Mouse (Mus musculus): Measurements from ENCODE around the gene Rnf224. TPM values are rescaled to one million over a fixed set of nuclear protein-coding genes. Genes with fewer than 3 reads are reported as not detected.

Gene Rnf224
- total and polyA plus RNA-seq, 3 experiments, result not detected

DNA sequence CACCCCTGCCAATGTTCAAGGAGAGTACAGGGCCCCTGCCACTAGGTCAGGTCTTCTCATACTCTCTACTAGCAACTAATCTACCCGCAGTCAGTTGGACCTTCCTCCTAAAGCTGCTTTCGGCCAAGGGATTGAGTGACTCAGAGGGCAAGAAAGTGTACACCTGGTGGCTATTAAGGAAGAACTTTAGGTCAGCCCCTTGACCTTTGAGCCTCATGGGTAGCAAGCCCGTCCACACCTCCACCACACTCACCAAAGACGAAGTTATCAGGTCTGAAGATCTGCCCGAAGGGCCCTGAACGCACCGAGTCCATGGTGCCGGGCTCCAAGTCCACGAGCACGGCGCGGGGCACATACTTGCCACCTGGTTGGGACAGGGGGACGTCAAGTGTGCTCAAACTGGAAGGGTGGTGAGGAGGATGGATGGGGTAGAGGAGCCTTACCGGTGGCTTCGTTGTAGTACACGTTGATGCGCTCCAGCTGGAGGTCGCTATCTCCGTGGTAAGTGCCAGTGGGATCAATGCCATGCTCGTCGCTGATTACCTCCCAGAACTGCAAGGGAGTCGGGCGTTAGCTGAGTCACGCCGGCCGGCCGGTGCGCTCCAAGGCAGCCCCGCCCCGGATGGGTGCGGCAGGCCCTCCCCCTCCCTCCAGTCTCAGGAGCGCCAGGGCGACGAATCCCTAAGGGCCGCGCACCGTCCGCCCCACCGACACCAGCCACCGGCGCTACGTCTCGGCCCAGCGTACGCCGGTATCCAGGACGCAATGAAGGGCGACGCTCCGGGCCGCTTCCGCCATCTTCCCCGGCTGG is 12.7 kb downstream of the Rnf224 start (continued):
- no peak for TF ChIP-seq NELFE (IDR thresholded peaks at IDR 0.05; ENCODE audit: low read depth, low read length)

DNA sequence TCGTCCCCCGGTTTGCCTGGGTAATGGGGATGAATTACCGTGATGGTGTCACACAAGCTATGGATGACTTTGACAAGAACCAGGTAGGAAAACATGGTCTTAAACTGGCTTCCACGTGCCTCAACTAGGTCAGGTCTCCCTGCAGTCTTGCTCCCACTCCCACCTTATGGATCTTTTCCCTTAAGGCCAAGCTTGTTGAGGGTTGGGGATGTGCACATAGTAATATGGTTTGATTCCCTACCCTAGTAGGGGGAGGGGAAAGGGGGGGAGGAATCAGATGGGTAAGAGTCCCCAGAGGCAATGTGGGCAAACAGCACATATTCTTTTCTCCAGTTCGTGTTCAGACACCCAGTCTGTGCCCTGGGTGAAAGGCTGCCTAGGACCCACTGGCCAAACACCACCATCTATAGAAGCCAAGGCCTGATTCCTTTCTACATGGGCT is 15.2 kb downstream of the Rnf224 start:
- Histone ChIP-seq H3K9me3 (replicated peaks; ENCODE audit: low read length) (no peaks in the 10 kb centered on the region), H3K4me1 (ENCODE audit: control insufficient read depth in 1 of 2, insufficient read depth in 2 of 2) (peaks cover 9 to 18% of the 10 kb centered on the region in 2 experiments; a peak in 3 of 4 replicates), H3K4me2 (ENCODE audit: insufficient read depth, low read depth, poor library complexity, severe bottlenecking) (no peak overlapping the region), H3K27ac (ENCODE audit: insufficient read depth, low read depth) (no peak overlapping the region), H3K79me2 (replicated peaks; ENCODE audit: control insufficient read depth, extremely low read depth, insufficient read depth, poor library complexity, severe bottlenecking) (peaks cover 9% of the 10 kb centered on the region), H3K9ac (ENCODE audit: insufficient read depth, low read depth) (no peak overlapping the region), H3K27me3 (replicated peaks) (no peaks in the 10 kb centered on the region), H3K36me3 (replicated peaks in 1 of 2; ENCODE audit: control insufficient read depth in 1 of 2, insufficient read depth in 1 of 2, low read length in 1 of 2) (peaks cover 22 to 26% of the 10 kb centered on the region in 2 experiments), H3K4me3 (replicated peaks in 1 of 3; ENCODE audit: low read depth in 2 of 3, low read length in 2 of 3, poor library complexity in 1 of 3) (no peak overlapping the region)
- in situ Hi-C loops (cut with MboI; ENCODE audit: low pct_ligation_motif_present, low pct_unique_long_range_greater_than_20kb, low sequenced_read_pairs), result no loop called here
- dilution Hi-C loops (cut with MboI; ENCODE audit: extremely low pct_ligation_motif_present, extremely low pct_unique_long_range_greater_than_20kb, low sequenced_read_pairs), result no loop called here
- DNase-seq (ENCODE audit: extremely low read depth), result no peak
- TF ChIP-seq EP300 (IDR thresholded peaks at IDR 0.05; ENCODE audit: low read length), result no peak
- TF ChIP-seq POLR2A (IDR thresholded peaks at IDR 0.05; ENCODE audit: low read depth, low read length), result peak; percentile 47; the same call in 1 of the 2 replicates
- peak; percentile 68 for TF ChIP-seq ZMIZ1 (IDR thresholded peaks at IDR 0.05; ENCODE audit: low read depth, low read length)
- no peak for TF ChIP-seq JUN (IDR thresholded peaks at IDR 0.05; ENCODE audit: insufficient read depth, low read depth, low read length)
- peak; percentile 65; the same call in 1 of the 2 replicates for TF ChIP-seq CHD2 (IDR thresholded peaks at IDR 0.05; ENCODE audit: low read length)
- no peak for TF ChIP-seq BHLHE40 (IDR thresholded peaks at IDR 0.05; ENCODE audit: low read depth, low read length)
- TF ChIP-seq JUND (conservative IDR thresholded peaks at IDR 0.05; ENCODE audit: low read depth, low read length), result no peak
- TF ChIP-seq PAX5 (IDR thresholded peaks at IDR 0.05; ENCODE audit: low read length), result no peak
- no peak for TF ChIP-seq USF1 (IDR thresholded peaks at IDR 0.05; ENCODE audit: low read depth, low read length)
- TF ChIP-seq ZC3H11A (IDR thresholded peaks at IDR 0.05; ENCODE audit: low read depth, low read length), result no peak
- no peak for TF ChIP-seq NRF1 (IDR thresholded peaks at IDR 0.05; ENCODE audit: low read depth, low read length)
- no peak for TF ChIP-seq GABPA (IDR thresholded peaks at IDR 0.05; ENCODE audit: insufficient replicate concordance, low read depth, low read length)
- TF ChIP-seq POLR2AphosphoS2 (IDR thresholded peaks at IDR 0.05; ENCODE audit: low read depth, low read length), result peak; percentile 97
- no peak for TF ChIP-seq IRF4 (IDR thresholded peaks at IDR 0.05; ENCODE audit: low read depth, low read length)

DNA sequence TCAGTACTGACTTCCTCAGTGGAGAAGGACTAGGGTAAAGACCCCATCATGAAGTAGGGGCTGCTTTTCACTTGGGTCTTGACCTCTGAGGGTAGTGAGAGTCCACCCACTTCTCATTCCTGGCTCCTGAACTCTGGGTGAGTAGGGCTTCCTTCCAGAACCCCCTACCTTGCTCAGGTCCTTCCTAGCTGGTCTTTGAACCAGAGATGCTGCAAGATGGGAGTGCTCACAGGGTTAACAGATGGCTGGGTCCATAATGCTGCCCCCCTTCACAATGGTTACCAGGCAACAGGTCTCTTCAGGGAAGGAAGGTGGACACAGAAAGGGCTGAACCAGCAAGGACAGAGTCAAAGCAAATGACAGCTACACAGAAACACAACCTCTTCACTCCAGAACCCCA is 18.1 kb downstream of the Rnf224 start, which contains the start of gene Fam166a:
TSS of gene Fam166a (plus strand) at position 301 of the 400 bp plus-strand sequence.
- Histone ChIP-seq H3K9me3 (replicated peaks; ENCODE audit: low read length) (no peaks in the 10 kb centered on the region), H3K4me3 (replicated peaks in 1 of 3; ENCODE audit: low read depth in 2 of 3, low read length in 2 of 3, poor library complexity in 1 of 3) (no peak within 1 kb of the TSS), H3K79me2 (replicated peaks; ENCODE audit: control insufficient read depth, extremely low read depth, insufficient read depth, poor library complexity, severe bottlenecking) (peaks cover 5% of the 10 kb centered on the region), H3K4me1 (ENCODE audit: control insufficient read depth in 1 of 2, insufficient read depth in 2 of 2) (peaks cover 11 to 13% of the 10 kb centered on the region in 2 experiments; a peak in 3 of 4 replicates), H3K36me3 (replicated peaks in 1 of 2; ENCODE audit: control insufficient read depth in 1 of 2, insufficient read depth in 1 of 2, low read length in 1 of 2) (peaks cover 17 to 21% of the 10 kb centered on the region in 2 experiments), H3K4me2 (ENCODE audit: insufficient read depth, low read depth, poor library complexity, severe bottlenecking) (no peak within 1 kb of the TSS), H3K27ac (ENCODE audit: insufficient read depth, low read depth) (no peak within 1 kb of the TSS), H3K9ac (ENCODE audit: insufficient read depth, low read depth) (no peak within 1 kb of the TSS), H3K27me3 (replicated peaks) (peaks cover 4% of the 10 kb centered on the region)
- in situ Hi-C loops (cut with MboI; ENCODE audit: low pct_ligation_motif_present, low pct_unique_long_range_greater_than_20kb, low sequenced_read_pairs) (no loop called here), dilution Hi-C loops (cut with MboI; ENCODE audit: extremely low pct_ligation_motif_present, extremely low pct_unique_long_range_greater_than_20kb, low sequenced_read_pairs) (no loop called here)
- no peak for DNase-seq (ENCODE audit: extremely low read depth)
- TF ChIP-seq ETS1 (conservative IDR thresholded peaks at IDR 0.05; ENCODE audit: low read depth, low read length) (no peak), JUN (IDR thresholded peaks at IDR 0.05; ENCODE audit: insufficient read depth, low read depth, low read length) (no peak), POLR2AphosphoS2 (IDR thresholded peaks at IDR 0.05; ENCODE audit: low read depth, low read length) (no peak), PAX5 (IDR thresholded peaks at IDR 0.05; ENCODE audit: low read length) (no peak)

Data from CH12.LX (cell line).